Mouse (Mus musculus) heart, embryonic 16.5 days (tissue): ENCODE measurements around the gene Irx5. TPM values are rescaled to one million over a fixed set of nuclear protein-coding genes. Genes with fewer than 3 reads are reported as not detected.

Experiments used
- ATAC-seq: fragments of 200-750 bp; cut with Nextera tagmentation; replicated peaks from 2 replicates; pipeline ENCODE4 v1.8.0; 2017; ENCODE audit warnings: moderate number of reproducible peaks; ENCODE audit not compliant: insufficient read depth, low FRiP score; ENCODE audit errors: extremely low read depth
- H3K27ac ChIP-seq: fragments of 300-500 bp; sonication (generic); 2 replicates; pipeline ENCODE4 v1.5.1; 2014; ENCODE audit warnings: mild to moderate bottlenecking, low read length, control low read depth, moderate library complexity
- H3K27me3 ChIP-seq: fragments of 300-500 bp; sonication (generic); 2 replicates; pipeline ENCODE4 v1.6.1; 2014; ENCODE audit warnings: low read length, mixed read lengths; ENCODE audit not compliant: control insufficient read depth, insufficient read depth
- H3K36me3 ChIP-seq: fragments of 300-500 bp; sonication (generic); 2 replicates; pipeline ENCODE4 v1.6.1; 2014; ENCODE audit not compliant: control insufficient read depth, insufficient read depth
- H3K4me1 ChIP-seq: fragments of 300-500 bp; sonication (generic); 2 replicates; pipeline ENCODE4 v1.6.1; 2014; ENCODE audit warnings: low read length, mixed read lengths; ENCODE audit not compliant: control insufficient read depth, insufficient read depth
- H3K4me2 ChIP-seq: fragments of 300-500 bp; sonication (generic); 2 replicates; pipeline ENCODE4 v1.6.1; 2014; ENCODE audit warnings: low read depth, mild to moderate bottlenecking, control low read depth, low read length
- H3K4me3 ChIP-seq: fragments of 300-500 bp; sonication (generic); 2 replicates; pipeline ENCODE4 v1.5.1; 2014; ENCODE audit warnings: mild to moderate bottlenecking, control low read depth, low read length
- H3K9ac ChIP-seq: fragments of 300-500 bp; sonication (generic); 2 replicates; pipeline ENCODE4 v1.6.1; 2014; ENCODE audit warnings: low read length, control low read depth
- H3K9me3 ChIP-seq: fragments of 300-500 bp; sonication (generic); replicated peaks from 2 replicates; pipeline ENCODE4 v1.6.1; 2016; ENCODE audit warnings: low read length; ENCODE audit not compliant: control insufficient read depth
- WGBS: fragments of 180-500 bp; shearing (Covaris S2); extraction: QIAGEN DNeasy Blood & Tissue Kit; methylation state at CpG from one replicate; pipeline ENCODE4 v1.1.7; 2014; 5-methylcytosine and 5-hydroxymethylcytosine counted together
- polyA plus RNA-seq: library from polyadenylated mRNA; unstranded; fragments of >200 nt; fragmentation: Nextera tagmentation; extraction: Ambion mirVana; gene quantifications from 2 replicates; pipeline ENCODE4 v1.2.1, GENCODE M21; 2015

Irx5 gene
- polyA plus RNA-seq, 1 experiment from 2014 or later = 6.3 TPM

DNA sequence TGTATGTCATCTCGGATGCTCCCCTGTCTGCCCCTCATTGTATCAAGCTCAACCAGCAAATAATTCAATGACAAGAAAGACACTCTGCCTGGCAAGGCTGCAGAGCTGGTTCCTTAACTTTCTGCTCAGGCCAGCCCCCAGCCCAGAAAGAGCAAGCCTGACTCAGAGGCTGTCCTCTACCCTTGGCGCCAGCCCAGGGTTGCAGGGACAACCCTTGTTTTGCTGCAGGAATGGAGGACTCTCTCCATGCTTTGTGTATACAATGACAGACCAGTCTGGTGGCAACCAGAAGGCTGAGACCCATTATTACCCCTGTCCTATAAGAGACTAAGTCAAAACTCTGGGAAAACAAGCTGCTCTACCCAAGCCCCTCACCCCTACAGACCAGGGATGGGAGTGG, 46.8 kb downstream of the Irx5 start:
- Histone ChIP-seq H3K27me3 (no peaks in the 10 kb centered on the region), H3K4me3 (no peak overlapping the region), H3K4me2 (no peak overlapping the region), H3K4me1 (no peaks in the 10 kb centered on the region), H3K9ac (no peak overlapping the region), H3K27ac (no peak overlapping the region), H3K9me3 (peaks cover under 1% of the 10 kb centered on the region; the same call in 1 of the 2 replicates), H3K36me3 (no peaks in the 10 kb centered on the region)
- WGBS = 66% methylated on average over 2 of the region's 2 CpGs
- no peak for ATAC-seq

DNA sequence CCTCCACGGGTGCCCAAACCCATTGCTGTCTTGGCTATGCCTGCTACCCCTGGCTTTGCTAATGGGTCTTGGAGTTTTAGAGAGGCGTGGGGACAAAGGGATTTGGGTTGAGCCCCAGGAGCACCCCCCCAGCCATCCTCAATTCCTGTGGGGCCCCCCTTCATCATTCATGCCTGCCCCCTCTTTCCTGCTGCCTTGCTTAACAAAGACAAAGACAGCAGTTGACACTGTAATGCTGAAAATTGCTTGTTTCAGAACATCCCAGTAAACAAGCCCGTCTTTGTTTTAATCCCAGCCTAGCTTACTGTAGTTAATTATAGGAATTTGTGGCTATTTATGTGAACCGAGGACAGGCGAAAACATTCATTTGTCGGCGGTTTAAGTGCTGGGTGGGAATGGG, 50.7 kb downstream of the Irx5 start:
- Histone ChIP-seq H3K36me3 (no peaks in the 10 kb centered on the region), H3K4me3 (no peak overlapping the region), H3K4me2 (no peak overlapping the region), H3K4me1 (no peaks in the 10 kb centered on the region), H3K9ac (no peak overlapping the region), H3K9me3 (no peaks in the 10 kb centered on the region), H3K27ac (no peak overlapping the region), H3K27me3 (no peaks in the 10 kb centered on the region)
- no peak for ATAC-seq
- 74% methylated on average over 7 of the region's 7 CpGs for WGBS

DNA sequence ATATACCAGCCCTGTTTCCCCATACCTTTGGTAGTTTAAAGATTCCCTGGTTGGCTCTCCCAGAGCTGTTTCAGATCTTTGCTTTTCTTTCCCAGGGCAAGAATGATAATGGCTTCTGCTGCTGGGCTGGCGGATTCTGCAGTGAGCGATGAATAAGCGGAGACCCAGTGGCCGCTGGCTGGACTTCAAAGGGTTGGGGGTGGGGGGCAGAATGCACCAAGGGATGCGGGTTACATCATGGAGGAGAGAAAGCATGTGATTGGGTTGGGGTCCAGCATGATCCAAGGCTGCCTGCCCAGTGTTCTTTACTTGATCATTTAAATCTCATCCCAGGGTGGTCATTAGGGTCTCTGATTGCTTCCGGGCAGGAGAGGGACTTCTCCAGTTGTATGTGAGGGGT, 56.2 kb downstream of the Irx5 start:
- Histone ChIP-seq H3K27ac (no peak overlapping the region), H3K27me3 (no peaks in the 10 kb centered on the region), H3K9ac (no peak overlapping the region), H3K4me2 (no peak overlapping the region), H3K4me3 (no peak overlapping the region), H3K4me1 (no peaks in the 10 kb centered on the region), H3K9me3 (no peaks in the 10 kb centered on the region), H3K36me3 (no peaks in the 10 kb centered on the region)
- 63% methylated on average over 6 of the region's 6 CpGs for WGBS
- no peak for ATAC-seq

DNA sequence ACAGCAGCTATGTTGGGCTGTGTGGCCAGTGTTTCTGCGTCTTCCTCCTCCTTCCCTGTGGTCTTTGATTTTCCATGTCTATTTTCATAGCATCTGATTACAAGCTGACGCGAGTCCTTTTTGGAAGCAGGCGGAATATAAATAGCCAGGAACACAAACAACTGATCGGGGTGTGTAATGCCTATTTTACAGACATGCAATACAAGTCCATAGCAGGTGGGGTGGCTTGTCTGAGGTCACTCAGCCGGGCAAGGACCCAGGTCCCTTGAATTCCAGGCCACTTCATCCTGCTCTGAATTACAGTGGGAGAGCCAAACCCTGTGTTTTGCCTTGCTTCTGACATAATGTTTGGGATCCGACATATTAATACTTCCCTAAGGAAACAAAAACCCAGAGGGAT, 63.2 kb downstream of the Irx5 start:
- 52% methylated on average over 7 of the region's 7 CpGs for WGBS

More for the DNA sequence above, 63.2 kb downstream of the Irx5 start:
- H3K4me2 ChIP-seq = no peak overlapping the region
- no peak for ATAC-seq
- no peaks in the 10 kb centered on the region for H3K27me3 ChIP-seq
- H3K9ac ChIP-seq = no peak overlapping the region
- H3K4me1 ChIP-seq = no peaks in the 10 kb centered on the region
- no peak overlapping the region for H3K27ac ChIP-seq
- H3K4me3 ChIP-seq = no peak overlapping the region
- H3K36me3 ChIP-seq = no peaks in the 10 kb centered on the region
- H3K9me3 ChIP-seq = no peaks in the 10 kb centered on the region
